Mouse (Mus musculus): ENCODE measurements around the gene Wdr5.

Wdr5 gene

GRCm38 (mm10) chr2:27565316-27566103, 50.6 kb downstream of the Wdr5 start:
- TF ChIP-seq GATA4 (IDR thresholded peaks at IDR 0.05; ENCODE audit: insufficient replicate concordance, low read length): no peak

- TF ChIP-seq GATA4 (IDR thresholded peaks at IDR 0.05; ENCODE audit: insufficient replicate concordance, low read length): no peak
These were observed 55.9 kb downstream of the Wdr5 start for GRCm38 (mm10) chr2:27570856-27571255.

- 0 out of 2 replicates have a peak, but pooled peaks have one; percentile 45 for TF ChIP-seq GATA4 (IDR thresholded peaks at IDR 0.05; ENCODE audit: insufficient replicate concordance, low read length)
These were observed 57.4 kb downstream of the Wdr5 start for GRCm38 (mm10) chr2:27572261-27572793.

GRCm38 (mm10) chr2:27572928-27573627, 58.1 kb downstream of the Wdr5 start:
- TF ChIP-seq GATA4 (IDR thresholded peaks at IDR 0.05; ENCODE audit: insufficient replicate concordance, low read length): no peak

GRCm38 (mm10) chr2:27573628-27573966, 58.6 kb downstream of the Wdr5 start:
- no peak for TF ChIP-seq GATA4 (IDR thresholded peaks at IDR 0.05; ENCODE audit: insufficient replicate concordance, low read length)

- TF ChIP-seq GATA4 (IDR thresholded peaks at IDR 0.05; ENCODE audit: insufficient replicate concordance, low read length): peak; percentile 65; the same call in 1 of the 2 replicates
These were observed 61.5 kb downstream of the Wdr5 start for GRCm38 (mm10) chr2:27576416-27576815.

GRCm38 (mm10) chr2:27578552-27578951, 63.6 kb downstream of the Wdr5 start:
- TF ChIP-seq GATA4 (IDR thresholded peaks at IDR 0.05; ENCODE audit: insufficient replicate concordance, low read length): no peak

GRCm38 (mm10) chr2:27582112-27582511, 67.2 kb downstream of the Wdr5 start:
- TF ChIP-seq GATA4 (IDR thresholded peaks at IDR 0.05; ENCODE audit: insufficient replicate concordance, low read length): no peak

- peak; percentile 99 for TF ChIP-seq GATA4 (IDR thresholded peaks at IDR 0.05; ENCODE audit: insufficient replicate concordance, low read length)
These were observed 68.1 kb downstream of the Wdr5 start for GRCm38 (mm10) chr2:27583019-27583418.

- no peak for TF ChIP-seq GATA4 (IDR thresholded peaks at IDR 0.05; ENCODE audit: insufficient replicate concordance, low read length)
These were observed 69.6 kb downstream of the Wdr5 start for GRCm38 (mm10) chr2:27584546-27584945.

Measured in liver, adult (tissue).